Mouse (Mus musculus): Measurements from ENCODE around the gene Ereg. TPM values are rescaled to one million over a fixed set of nuclear protein-coding genes. Genes with fewer than 3 reads are reported as not detected.

Ereg gene
- polyA plus RNA-seq, 1 experiment from 2014 or later = not detected

DNA sequence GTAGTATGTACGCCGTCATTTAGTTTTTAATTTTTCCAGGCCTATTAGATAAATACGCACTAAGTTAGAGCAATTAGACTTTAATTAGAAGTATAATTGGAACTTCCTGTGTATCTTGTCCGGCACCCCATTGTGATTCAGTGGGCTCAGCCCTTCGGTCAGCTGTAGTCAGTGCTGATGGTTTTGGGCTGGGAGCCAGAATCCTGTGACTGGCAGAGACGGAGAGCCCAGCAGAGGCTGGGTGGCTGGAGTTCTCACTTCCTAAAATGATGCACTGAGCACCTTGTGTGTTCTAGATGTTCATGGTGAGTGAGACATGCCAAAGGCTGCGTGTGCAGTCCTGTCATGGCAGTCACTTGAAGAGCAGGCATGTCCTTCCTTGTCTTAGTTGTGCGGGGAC is 36.6 kb downstream of the Ereg start:
- ATAC-seq (ENCODE audit: insufficient number of reproducible peaks, insufficient read depth, low FRiP score, low read depth) = no peak
- Histone ChIP-seq H3K9me3 (ENCODE audit: control insufficient read depth, low read length) (no peaks in the 10 kb centered on the region), H3K27me3 (ENCODE audit: control insufficient read depth, insufficient read depth, low read length) (no peaks in the 10 kb centered on the region), H3K4me3 (ENCODE audit: control insufficient read depth in 1 of 2, insufficient read depth in 1 of 2, low read depth in 1 of 2, low read length in 2 of 2) (no peak overlapping the region), H3K9ac (ENCODE audit: low read length) (no peak overlapping the region), H3K4me1 (ENCODE audit: control insufficient read depth in 2 of 2, insufficient read depth in 2 of 2, low read length in 2 of 2) (peaks cover 2 to 5% of the 10 kb centered on the region in 2 experiments; a peak in 3 of 4 replicates), H3K4me2 (ENCODE audit: low read length) (no peak overlapping the region), H3K27ac (replicated peaks in 1 of 2; ENCODE audit: control insufficient read depth in 1 of 2, insufficient read depth in 1 of 2, low read depth in 2 of 2, low read length in 2 of 2) (no peak overlapping the region), H3K36me3 (ENCODE audit: control insufficient read depth, insufficient read depth, low read length) (no peaks in the 10 kb centered on the region)
- 69% methylated on average over 8 of the region's 8 CpGs for WGBS

DNA sequence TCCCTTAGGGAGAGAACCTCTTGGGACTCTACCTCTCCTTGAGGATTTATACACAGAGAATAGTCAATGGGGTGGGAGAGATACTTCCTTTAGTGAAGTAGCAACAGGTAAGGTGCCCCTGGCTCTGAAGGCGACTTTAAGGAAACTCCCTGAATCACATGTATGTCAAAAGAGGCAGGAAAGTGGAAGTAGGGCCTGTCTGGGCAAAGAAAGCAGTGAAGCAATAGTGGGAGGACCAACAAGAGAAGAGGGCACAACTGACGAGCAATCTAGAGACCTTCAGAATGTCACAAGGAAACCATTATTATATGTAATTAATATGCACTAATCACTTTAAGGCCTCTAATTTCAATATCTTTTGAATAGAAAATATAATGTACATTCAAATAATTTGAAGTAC is 39.5 kb downstream of the Ereg start:
- WGBS = 83% methylated on average over 2 of the region's 2 CpGs
- Histone ChIP-seq H3K9ac (ENCODE audit: low read length) (no peak overlapping the region), H3K27ac (replicated peaks in 1 of 2; ENCODE audit: control insufficient read depth in 1 of 2, insufficient read depth in 1 of 2, low read depth in 2 of 2, low read length in 2 of 2) (no peak overlapping the region), H3K4me2 (ENCODE audit: low read length) (no peak overlapping the region), H3K27me3 (ENCODE audit: control insufficient read depth, insufficient read depth, low read length) (no peaks in the 10 kb centered on the region), H3K4me3 (ENCODE audit: control insufficient read depth in 1 of 2, insufficient read depth in 1 of 2, low read depth in 1 of 2, low read length in 2 of 2) (no peak overlapping the region), H3K9me3 (ENCODE audit: control insufficient read depth, low read length) (no peaks in the 10 kb centered on the region), H3K4me1 (ENCODE audit: control insufficient read depth in 2 of 2, insufficient read depth in 2 of 2, low read length in 2 of 2) (peaks cover 2 to 5% of the 10 kb centered on the region in 2 experiments; a peak in 3 of 4 replicates), H3K36me3 (ENCODE audit: control insufficient read depth, insufficient read depth, low read length) (no peaks in the 10 kb centered on the region)
- ATAC-seq (ENCODE audit: insufficient number of reproducible peaks, insufficient read depth, low FRiP score, low read depth) = no peak

DNA sequence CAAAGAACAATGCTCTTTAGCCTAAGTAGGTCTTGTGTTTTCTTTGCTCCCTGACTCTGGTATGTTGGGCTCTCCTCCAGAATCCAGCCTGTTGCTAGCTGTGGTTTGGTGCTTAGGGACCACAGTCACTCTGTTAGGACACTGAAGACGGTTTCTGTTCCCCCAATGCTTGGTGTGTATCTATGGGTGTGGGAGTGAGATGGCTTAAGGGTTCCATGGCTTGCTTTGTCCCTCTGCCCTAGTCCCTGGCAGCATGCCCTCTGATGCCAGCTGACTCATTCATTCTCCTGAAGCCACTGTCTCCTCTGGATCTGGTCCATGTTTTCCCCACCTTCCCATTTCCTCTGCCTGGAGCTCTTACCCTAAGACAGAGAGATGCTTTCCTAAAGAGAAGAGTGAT is 40.2 kb downstream of the Ereg start:
- Histone ChIP-seq H3K4me3 (ENCODE audit: control insufficient read depth in 1 of 2, insufficient read depth in 1 of 2, low read depth in 1 of 2, low read length in 2 of 2) (no peak overlapping the region), H3K9me3 (ENCODE audit: control insufficient read depth, low read length) (no peaks in the 10 kb centered on the region), H3K36me3 (ENCODE audit: control insufficient read depth, insufficient read depth, low read length) (no peaks in the 10 kb centered on the region), H3K27me3 (ENCODE audit: control insufficient read depth, insufficient read depth, low read length) (no peaks in the 10 kb centered on the region), H3K9ac (ENCODE audit: low read length) (no peak overlapping the region), H3K27ac (replicated peaks in 1 of 2; ENCODE audit: control insufficient read depth in 1 of 2, insufficient read depth in 1 of 2, low read depth in 2 of 2, low read length in 2 of 2) (no peak overlapping the region), H3K4me2 (ENCODE audit: low read length) (no peak overlapping the region), H3K4me1 (ENCODE audit: control insufficient read depth in 2 of 2, insufficient read depth in 2 of 2, low read length in 2 of 2) (peaks cover 2 to 5% of the 10 kb centered on the region in 2 experiments; a peak in 3 of 4 replicates)
- 74% methylated on average over 1 of the region's 1 CpGs for WGBS
- no peak for ATAC-seq (ENCODE audit: insufficient number of reproducible peaks, insufficient read depth, low FRiP score, low read depth)

DNA sequence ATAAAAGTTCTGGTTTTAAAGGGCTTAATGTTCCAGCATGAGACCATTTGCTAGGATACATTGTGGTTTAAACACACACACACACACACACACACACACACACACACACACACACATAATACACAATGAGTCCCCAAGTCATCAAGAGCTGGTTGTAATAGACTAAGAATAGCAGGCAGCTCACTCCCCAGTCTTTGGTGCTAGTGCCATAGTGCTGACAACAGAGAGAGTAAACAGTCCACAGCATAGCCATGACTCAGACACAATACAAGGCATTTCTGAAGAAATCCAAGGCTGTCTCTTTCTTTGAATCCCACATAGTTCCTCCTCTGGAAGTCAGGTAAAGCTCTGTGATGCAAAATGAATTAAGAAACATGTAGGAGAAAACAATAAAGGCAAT is 44.2 kb downstream of the Ereg start:
- Histone ChIP-seq H3K27ac (replicated peaks in 1 of 2; ENCODE audit: control insufficient read depth in 1 of 2, insufficient read depth in 1 of 2, low read depth in 2 of 2, low read length in 2 of 2) (peak overlapping the region; percentile 25 to 51), H3K4me1 (ENCODE audit: control insufficient read depth in 2 of 2, insufficient read depth in 2 of 2, low read length in 2 of 2) (peaks cover 2 to 9% of the 10 kb centered on the region in 2 experiments), H3K9ac (ENCODE audit: low read length) (no peak overlapping the region), H3K4me3 (ENCODE audit: control insufficient read depth in 1 of 2, insufficient read depth in 1 of 2, low read depth in 1 of 2, low read length in 2 of 2) (no peak overlapping the region), H3K36me3 (ENCODE audit: control insufficient read depth, insufficient read depth, low read length) (no peaks in the 10 kb centered on the region), H3K27me3 (ENCODE audit: control insufficient read depth, insufficient read depth, low read length) (no peaks in the 10 kb centered on the region), H3K4me2 (ENCODE audit: low read length) (no peak overlapping the region), H3K9me3 (ENCODE audit: control insufficient read depth, low read length) (no peaks in the 10 kb centered on the region)
- no peak for ATAC-seq (ENCODE audit: insufficient number of reproducible peaks, insufficient read depth, low FRiP score, low read depth)

DNA sequence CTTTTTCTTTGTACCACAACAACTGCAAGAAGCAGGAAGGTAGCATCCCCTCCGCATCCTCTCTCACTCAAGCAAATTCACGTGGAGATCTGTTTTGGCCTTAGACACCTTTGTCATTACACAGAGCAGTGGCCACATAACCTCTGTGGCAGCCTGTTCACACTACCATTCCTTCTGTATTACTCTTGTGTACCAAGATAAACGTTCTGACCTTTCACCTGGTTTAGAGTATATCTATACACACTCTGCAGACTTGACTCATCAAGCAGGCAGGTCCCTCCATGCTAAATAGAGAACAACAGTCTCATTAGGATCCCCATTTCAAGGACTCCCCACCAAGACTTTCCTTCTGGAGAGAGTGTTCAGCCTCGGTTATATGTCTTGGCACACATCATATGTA is 49.0 kb downstream of the Ereg start:
- peaks cover 0 to 4% of the 10 kb centered on the region in 2 experiments; a peak in 1 of 4 replicates for H3K4me1 ChIP-seq (ENCODE audit: control insufficient read depth in 2 of 2, insufficient read depth in 2 of 2, low read length in 2 of 2)
- no peaks in the 10 kb centered on the region for H3K36me3 ChIP-seq (ENCODE audit: control insufficient read depth, insufficient read depth, low read length)
- H3K9me3 ChIP-seq (ENCODE audit: control insufficient read depth, low read length) = no peaks in the 10 kb centered on the region
- no peak overlapping the region for H3K4me2 ChIP-seq (ENCODE audit: low read length)
- H3K27me3 ChIP-seq (ENCODE audit: control insufficient read depth, insufficient read depth, low read length) = no peaks in the 10 kb centered on the region
- no peak overlapping the region for H3K9ac ChIP-seq (ENCODE audit: low read length)
- H3K27ac ChIP-seq (replicated peaks in 1 of 2; ENCODE audit: control insufficient read depth in 1 of 2, insufficient read depth in 1 of 2, low read depth in 2 of 2, low read length in 2 of 2) = no peak overlapping the region
- 57% methylated on average over 4 of the region's 4 CpGs for WGBS
- no peak for ATAC-seq (ENCODE audit: insufficient number of reproducible peaks, insufficient read depth, low FRiP score, low read depth)
- no peak overlapping the region for H3K4me3 ChIP-seq (ENCODE audit: control insufficient read depth in 1 of 2, insufficient read depth in 1 of 2, low read depth in 1 of 2, low read length in 2 of 2)

DNA sequence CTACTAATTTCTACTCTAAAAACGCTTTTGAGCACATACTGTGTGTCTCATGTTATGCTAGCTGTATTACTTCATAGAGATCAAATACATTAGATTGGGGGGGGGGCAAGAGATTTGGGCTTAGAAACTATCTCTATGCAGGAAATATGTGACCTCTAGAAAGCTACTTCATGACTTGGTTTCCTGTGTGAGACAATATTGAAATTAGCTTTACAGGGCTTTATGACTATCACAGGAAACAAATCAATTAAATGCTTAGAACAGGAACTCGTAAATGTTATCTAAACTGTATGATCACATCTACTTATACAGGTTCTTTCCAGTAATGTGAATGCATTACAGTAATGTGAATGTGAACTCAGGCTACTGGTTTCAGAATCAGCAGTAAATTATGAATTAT is 49.7 kb downstream of the Ereg start:
- Histone ChIP-seq H3K9ac (ENCODE audit: low read length) (no peak overlapping the region), H3K36me3 (ENCODE audit: control insufficient read depth, insufficient read depth, low read length) (no peaks in the 10 kb centered on the region), H3K4me1 (ENCODE audit: control insufficient read depth in 2 of 2, insufficient read depth in 2 of 2, low read length in 2 of 2) (peaks cover 0 to 4% of the 10 kb centered on the region in 2 experiments; a peak in 1 of 4 replicates), H3K4me2 (ENCODE audit: low read length) (no peak overlapping the region), H3K27me3 (ENCODE audit: control insufficient read depth, insufficient read depth, low read length) (no peaks in the 10 kb centered on the region), H3K27ac (replicated peaks in 1 of 2; ENCODE audit: control insufficient read depth in 1 of 2, insufficient read depth in 1 of 2, low read depth in 2 of 2, low read length in 2 of 2) (no peak overlapping the region), H3K9me3 (ENCODE audit: control insufficient read depth, low read length) (no peaks in the 10 kb centered on the region), H3K4me3 (ENCODE audit: control insufficient read depth in 1 of 2, insufficient read depth in 1 of 2, low read depth in 1 of 2, low read length in 2 of 2) (no peak overlapping the region)
- WGBS = 70% methylated on average over 2 of the region's 2 CpGs
- no peak for ATAC-seq (ENCODE audit: insufficient number of reproducible peaks, insufficient read depth, low FRiP score, low read depth)

DNA sequence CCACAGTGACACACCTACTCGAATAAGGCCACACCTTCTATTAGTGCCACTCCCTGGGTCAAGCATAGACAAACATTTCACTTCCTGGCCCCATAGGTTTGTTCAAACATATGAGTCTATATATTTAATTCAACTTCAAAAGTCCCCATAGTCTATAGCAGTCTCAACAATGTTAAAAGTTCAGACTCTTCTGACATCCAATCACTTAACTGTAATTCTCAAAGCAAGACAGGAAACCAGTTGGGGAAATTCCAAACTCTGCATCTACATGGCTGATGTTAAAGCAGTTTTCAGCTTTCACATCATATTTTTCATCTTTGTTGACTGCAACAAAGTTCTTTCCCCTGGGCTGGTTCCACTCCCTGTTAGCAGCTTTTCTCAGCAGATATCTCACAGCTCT is 52.2 kb downstream of the Ereg start:
- Histone ChIP-seq H3K36me3 (ENCODE audit: control insufficient read depth, insufficient read depth, low read length) (no peaks in the 10 kb centered on the region), H3K27ac (replicated peaks in 1 of 2; ENCODE audit: control insufficient read depth in 1 of 2, insufficient read depth in 1 of 2, low read depth in 2 of 2, low read length in 2 of 2) (no peak overlapping the region), H3K27me3 (ENCODE audit: control insufficient read depth, insufficient read depth, low read length) (no peaks in the 10 kb centered on the region), H3K9ac (ENCODE audit: low read length) (no peak overlapping the region), H3K4me1 (ENCODE audit: control insufficient read depth in 2 of 2, insufficient read depth in 2 of 2, low read length in 2 of 2) (peaks cover 0 to under 1% of the 10 kb centered on the region in 2 experiments; a peak in 1 of 4 replicates), H3K4me2 (ENCODE audit: low read length) (no peak overlapping the region), H3K4me3 (ENCODE audit: control insufficient read depth in 1 of 2, insufficient read depth in 1 of 2, low read depth in 1 of 2, low read length in 2 of 2) (no peak overlapping the region), H3K9me3 (ENCODE audit: control insufficient read depth, low read length) (no peaks in the 10 kb centered on the region)
- no peak for ATAC-seq (ENCODE audit: insufficient number of reproducible peaks, insufficient read depth, low FRiP score, low read depth)
- WGBS = 90% methylated on average over 1 of the region's 1 CpGs

DNA sequence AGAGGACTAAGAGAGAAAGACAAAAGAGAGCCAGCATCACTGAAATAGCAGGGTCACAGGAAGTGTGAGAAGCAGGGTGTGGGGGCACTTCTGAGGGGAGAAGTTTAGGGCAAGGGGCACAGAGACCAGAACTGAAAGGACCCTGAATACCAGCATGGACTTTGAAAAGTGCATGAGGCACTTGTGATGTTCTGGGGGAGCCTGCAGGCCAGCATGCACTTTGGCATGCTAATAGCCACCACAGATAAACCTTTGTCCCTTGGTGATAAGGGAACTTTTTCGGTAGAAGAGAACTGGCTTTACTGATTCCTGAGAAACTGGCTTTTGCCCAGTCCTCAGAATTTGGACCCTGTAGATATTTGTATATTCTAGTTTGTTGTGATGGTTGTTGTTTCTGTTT is 60.5 kb downstream of the Ereg start:
- H3K9me3 ChIP-seq (ENCODE audit: control insufficient read depth, low read length) = no peaks in the 10 kb centered on the region
- WGBS = 0% methylated on average over 1 of the region's 1 CpGs
- no peak overlapping the region for H3K4me2 ChIP-seq (ENCODE audit: low read length)
- H3K27me3 ChIP-seq (ENCODE audit: control insufficient read depth, insufficient read depth, low read length) = peaks cover under 1% of the 10 kb centered on the region; the same call in 1 of the 2 replicates
- no peak overlapping the region for H3K9ac ChIP-seq (ENCODE audit: low read length)
- H3K27ac ChIP-seq (replicated peaks in 1 of 2; ENCODE audit: control insufficient read depth in 1 of 2, insufficient read depth in 1 of 2, low read depth in 2 of 2, low read length in 2 of 2) = no peak overlapping the region
- no peak for ATAC-seq (ENCODE audit: insufficient number of reproducible peaks, insufficient read depth, low FRiP score, low read depth)
- peaks cover 0 to 2% of the 10 kb centered on the region in 2 experiments; a peak in 1 of 4 replicates for H3K4me1 ChIP-seq (ENCODE audit: control insufficient read depth in 2 of 2, insufficient read depth in 2 of 2, low read length in 2 of 2)
- no peak overlapping the region for H3K4me3 ChIP-seq (ENCODE audit: control insufficient read depth in 1 of 2, insufficient read depth in 1 of 2, low read depth in 1 of 2, low read length in 2 of 2)
- H3K36me3 ChIP-seq (ENCODE audit: control insufficient read depth, insufficient read depth, low read length) = no peaks in the 10 kb centered on the region

Data from heart, embryonic 14.5 days (tissue).